Mouse (Mus musculus) heart, embryonic 11.5 days (tissue): Measurements from ENCODE around the gene D1Pas1. TPM values are rescaled to one million over a fixed set of nuclear protein-coding genes. Genes with fewer than 3 reads are reported as not detected.

Source experiments
- ATAC-seq: fragments of 200-750 bp; cut with Nextera tagmentation; replicated peaks from 2 replicates; pipeline ENCODE4 v1.8.0; 2017; ENCODE audit warnings: moderate library complexity; ENCODE audit not compliant: insufficient number of reproducible peaks, low FRiP score, low TSS enrichment
- H3K27ac ChIP-seq: fragments of 300-500 bp; sonication (generic); 2 replicates; pipeline ENCODE4 v1.5.1; 2014; ENCODE audit warnings: mild to moderate bottlenecking, low read depth, low read length
- H3K27me3 ChIP-seq: fragments of 300-500 bp; sonication (generic); 2 replicates; pipeline ENCODE4 v1.6.1; 2014; ENCODE audit warnings: mild to moderate bottlenecking, low read length, mixed read lengths; ENCODE audit not compliant: control insufficient read depth, insufficient read depth
- H3K36me3 ChIP-seq: fragments of 300-500 bp; sonication (generic); 2 replicates; pipeline ENCODE4 v1.6.1; 2014; ENCODE audit warnings: mild to moderate bottlenecking, low read length, moderate library complexity, mixed read lengths; ENCODE audit not compliant: control insufficient read depth, insufficient read depth
- H3K4me1 ChIP-seq: fragments of 300-500 bp; sonication (generic); 2 replicates; pipeline ENCODE4 v1.6.1; 2014; ENCODE audit warnings: low read length; ENCODE audit not compliant: control insufficient read depth, insufficient read depth
- H3K4me2 ChIP-seq: fragments of 300-500 bp; sonication (generic); 2 replicates; pipeline ENCODE4 v1.6.1; 2014; ENCODE audit warnings: mild to moderate bottlenecking, moderate library complexity
- H3K4me3 ChIP-seq: fragments of 300-500 bp; sonication (generic); 2 replicates; pipeline ENCODE4 v1.5.1; 2014; ENCODE audit warnings: low read depth, low read length
- H3K9ac ChIP-seq: fragments of 300-500 bp; sonication (generic); 2 replicates; pipeline ENCODE4 v1.6.1; 2014; ENCODE audit warnings: mild to moderate bottlenecking, low read depth, low read length, moderate library complexity
- H3K9me3 ChIP-seq: fragments of 300-500 bp; sonication (generic); replicated peaks from 2 replicates; pipeline ENCODE4 v1.6.1; 2016; ENCODE audit warnings: low read length; ENCODE audit not compliant: control insufficient read depth
- WGBS: fragments of 180-500 bp; shearing (Covaris S2); extraction: QIAGEN DNeasy Blood & Tissue Kit; methylation state at CpG from one replicate; pipeline ENCODE4 v1.1.7; 2014; ENCODE audit not compliant: insufficient replicate concordance; 5-methylcytosine and 5-hydroxymethylcytosine counted together
- polyA plus RNA-seq: library from polyadenylated mRNA; unstranded; fragments of >200 nt; fragmentation: Nextera tagmentation; extraction: Ambion mirVana; gene quantifications from 2 replicates; pipeline ENCODE4 v1.2.1, GENCODE M21; 2014

Gene D1Pas1
- polyA plus RNA-seq = 0.21 and 0.58 TPM in 2 replicates

GRCm38 (mm10) chr1:186967201-186967812 lies at the start of gene D1Pas1:
Gene D1Pas1, plus strand, starts transcription at chr1:186967416.
- Histone ChIP-seq H3K4me2 (no peak within 1 kb of the TSS), H3K27me3 (no peaks in the 10 kb centered on the region), H3K4me3 (no peak within 1 kb of the TSS)

GRCm38 (mm10) chr1:186922489-186923370 lies 44.5 kb upstream of the D1Pas1 start:
- Histone ChIP-seq H3K4me2 (no peak overlapping the region), H3K9me3 (no peaks in the 10 kb centered on the region), H3K27ac (no peak overlapping the region), H3K4me3 (no peak overlapping the region), H3K9ac (no peak overlapping the region), H3K4me1 (no peaks in the 10 kb centered on the region), H3K27me3 (no peaks in the 10 kb centered on the region), H3K36me3 (no peaks in the 10 kb centered on the region)
- ATAC-seq = no peak
- 46% methylated on average over 17 of the region's 17 CpGs for WGBS

More at GRCm38 (mm10) chr1:186967201-186967812, at the start of gene D1Pas1:
- Histone ChIP-seq H3K9ac (no peak within 1 kb of the TSS), H3K4me1 (no peaks in the 10 kb centered on the region), H3K36me3 (no peaks in the 10 kb centered on the region), H3K9me3 (peaks cover 7% of the 10 kb centered on the region), H3K27ac (no peak within 1 kb of the TSS)
- WGBS = 67% methylated on average over 53 of the region's 53 CpGs
- ATAC-seq = no peak

DNA sequence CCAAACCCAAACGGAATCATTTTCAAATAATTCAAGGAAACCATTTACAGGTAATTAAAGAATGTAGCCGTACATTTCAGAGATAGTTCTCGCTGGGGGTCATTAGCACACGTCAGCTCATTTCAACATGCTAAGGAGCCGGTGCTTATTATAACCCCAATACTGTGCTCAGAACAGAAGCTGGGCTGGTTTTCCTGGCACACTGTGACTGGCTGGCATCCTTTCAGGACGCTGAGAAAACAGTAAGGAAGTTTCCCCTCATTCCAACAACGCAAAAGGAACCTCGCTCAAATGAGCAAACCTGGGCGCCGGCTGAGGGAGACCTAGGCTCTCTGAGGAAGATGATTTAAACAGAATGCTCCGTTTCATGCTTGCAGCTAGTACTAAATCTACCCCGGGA lies 43.2 kb upstream of the D1Pas1 start:
- 72% methylated on average over 12 of the region's 12 CpGs for WGBS
- H3K36me3 ChIP-seq = no peaks in the 10 kb centered on the region
- H3K4me1 ChIP-seq = no peaks in the 10 kb centered on the region
- H3K27ac ChIP-seq = no peak overlapping the region
- H3K9ac ChIP-seq = no peak overlapping the region
- H3K9me3 ChIP-seq = no peaks in the 10 kb centered on the region
- no peak overlapping the region for H3K4me2 ChIP-seq
- no peak overlapping the region for H3K4me3 ChIP-seq
- no peaks in the 10 kb centered on the region for H3K27me3 ChIP-seq
- ATAC-seq = no peak

DNA sequence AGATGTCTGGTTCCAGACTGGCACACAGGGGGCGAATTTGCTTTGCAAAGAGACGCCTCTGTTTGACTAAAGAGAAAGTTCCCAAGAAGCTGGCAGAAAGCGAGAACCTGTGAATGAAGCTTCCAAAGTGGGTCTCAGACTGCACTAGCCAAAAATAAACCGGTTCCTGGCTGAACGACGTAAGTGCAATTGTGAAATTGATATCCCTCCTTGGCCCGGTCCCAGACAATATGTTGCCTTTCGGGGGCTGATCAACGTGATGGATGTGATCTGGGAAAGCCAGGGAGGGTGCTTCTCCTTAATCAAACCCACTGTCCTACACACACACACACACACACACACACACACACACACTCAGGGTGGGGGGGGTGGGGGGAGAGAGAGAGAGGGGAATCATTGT lies 41.8 kb upstream of the D1Pas1 start:
- Histone ChIP-seq H3K4me1 (no peaks in the 10 kb centered on the region), H3K9me3 (no peaks in the 10 kb centered on the region), H3K36me3 (no peaks in the 10 kb centered on the region), H3K4me3 (peak overlapping the region; percentile 5; the same call in 1 of the 2 replicates), H3K4me2 (peak overlapping the region; percentile 38), H3K27me3 (no peaks in the 10 kb centered on the region), H3K9ac (no peak overlapping the region), H3K27ac (no peak overlapping the region)
- no peak for ATAC-seq
- WGBS = 35% methylated on average over 9 of the region's 9 CpGs

- no peak overlapping the region for H3K9ac ChIP-seq
- H3K4me1 ChIP-seq = no peaks in the 10 kb centered on the region
- H3K36me3 ChIP-seq = no peaks in the 10 kb centered on the region
- H3K27ac ChIP-seq = no peak overlapping the region
- H3K4me2 ChIP-seq = no peak overlapping the region
- no peak for ATAC-seq
- WGBS = 70% methylated on average over 8 of the region's 8 CpGs
- no peaks in the 10 kb centered on the region for H3K27me3 ChIP-seq
- no peaks in the 10 kb centered on the region for H3K9me3 ChIP-seq
- H3K4me3 ChIP-seq = no peak overlapping the region
These were observed 40.8 kb upstream of the D1Pas1 start for GRCm38 (mm10) chr1:186926316-186926949.

DNA sequence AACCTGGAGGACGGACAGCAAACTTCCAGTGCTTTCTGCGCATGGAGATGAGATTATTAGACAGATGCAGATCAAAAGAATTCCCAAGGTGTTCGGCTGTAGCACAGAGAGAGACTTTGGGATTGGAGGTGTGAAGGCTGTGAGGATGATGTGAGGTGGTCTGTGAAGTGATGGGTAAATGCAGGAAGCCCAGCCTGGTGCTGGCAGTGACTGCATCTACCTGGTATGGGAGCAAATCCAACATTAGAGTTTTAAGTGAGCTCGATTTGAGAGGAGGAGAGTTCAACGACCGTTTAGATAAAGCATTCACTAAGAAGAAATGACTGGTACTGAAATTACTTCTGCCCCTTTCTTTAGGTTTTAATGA lies 40.3 kb upstream of the D1Pas1 start:
- Histone ChIP-seq H3K36me3 (no peaks in the 10 kb centered on the region), H3K9me3 (no peaks in the 10 kb centered on the region), H3K9ac (no peak overlapping the region), H3K27ac (no peak overlapping the region), H3K27me3 (no peaks in the 10 kb centered on the region), H3K4me2 (no peak overlapping the region), H3K4me3 (no peak overlapping the region), H3K4me1 (no peaks in the 10 kb centered on the region)
- 69% methylated on average over 6 of the region's 6 CpGs for WGBS
- ATAC-seq = no peak

- Histone ChIP-seq H3K9me3 (no peaks in the 10 kb centered on the region), H3K9ac (no peak overlapping the region), H3K4me1 (no peaks in the 10 kb centered on the region), H3K36me3 (no peaks in the 10 kb centered on the region), H3K4me3 (no peak overlapping the region), H3K27ac (no peak overlapping the region), H3K27me3 (no peaks in the 10 kb centered on the region), H3K4me2 (no peak overlapping the region)
- WGBS = 68% methylated on average over 4 of the region's 4 CpGs
- ATAC-seq = no peak
These were observed 39.7 kb upstream of the D1Pas1 start for GRCm38 (mm10) chr1:186927494-186927893.

DNA sequence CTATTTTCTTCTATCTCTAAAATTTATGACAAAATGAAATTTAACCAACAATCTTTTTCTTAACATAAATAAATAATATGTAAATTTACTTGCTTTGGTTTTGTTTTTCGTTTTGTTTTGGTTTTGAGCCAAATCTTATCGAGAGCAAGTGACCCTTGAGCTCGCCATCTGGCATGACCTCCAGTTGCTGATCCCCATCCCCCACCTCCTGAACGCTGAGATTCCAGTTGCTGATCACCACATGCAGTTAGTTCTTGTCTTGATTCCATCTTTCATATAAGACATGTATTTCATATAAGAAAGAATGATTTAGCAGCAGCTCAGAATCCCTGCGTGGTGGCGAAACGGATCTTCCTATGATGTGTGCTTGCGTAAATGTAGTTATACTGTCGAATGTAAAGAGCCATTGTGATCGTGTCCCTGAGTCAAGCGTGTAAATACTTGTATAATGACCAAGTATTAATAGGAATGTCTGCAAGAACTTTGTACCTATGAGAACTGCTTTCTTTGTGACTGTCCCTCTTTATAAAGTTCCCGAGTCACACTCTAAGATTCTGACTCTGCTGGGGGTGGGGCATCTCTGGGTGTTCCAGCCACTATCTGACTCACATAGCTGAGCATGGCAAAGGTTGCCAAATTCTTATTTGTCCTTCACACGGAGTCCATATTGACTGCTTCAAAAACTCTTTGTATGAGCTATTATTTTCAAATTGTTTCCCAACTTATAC lies 36.9 kb upstream of the D1Pas1 start:
- no peaks in the 10 kb centered on the region for H3K4me1 ChIP-seq
- H3K27ac ChIP-seq = no peak overlapping the region
- H3K4me2 ChIP-seq = no peak overlapping the region
- 75% methylated on average over 13 of the region's 13 CpGs for WGBS
- H3K9ac ChIP-seq = no peak overlapping the region
- H3K9me3 ChIP-seq = no peaks in the 10 kb centered on the region
- H3K4me3 ChIP-seq = no peak overlapping the region
- no peaks in the 10 kb centered on the region for H3K27me3 ChIP-seq
- no peak for ATAC-seq
- H3K36me3 ChIP-seq = no peaks in the 10 kb centered on the region
